Mouse (Mus musculus) c-Kit-positive CD71-positive TER-119-positive erythroid progenitor cells, embryonic 14.5 days (primary cell): ENCODE measurements around the gene Dgkq.
"Not testable (repeated sequence)": the region's sequence is repeated elsewhere in the genome, so short reads cannot be mapped to it uniquely, and the experiment has no call there.

Source experiments
- DNase-seq: peaks from one replicate; pipeline ENCODE4 v3.0.0-alpha.2; 2013; ENCODE audit warnings: low spot score

The Dgkq gene

DNA sequence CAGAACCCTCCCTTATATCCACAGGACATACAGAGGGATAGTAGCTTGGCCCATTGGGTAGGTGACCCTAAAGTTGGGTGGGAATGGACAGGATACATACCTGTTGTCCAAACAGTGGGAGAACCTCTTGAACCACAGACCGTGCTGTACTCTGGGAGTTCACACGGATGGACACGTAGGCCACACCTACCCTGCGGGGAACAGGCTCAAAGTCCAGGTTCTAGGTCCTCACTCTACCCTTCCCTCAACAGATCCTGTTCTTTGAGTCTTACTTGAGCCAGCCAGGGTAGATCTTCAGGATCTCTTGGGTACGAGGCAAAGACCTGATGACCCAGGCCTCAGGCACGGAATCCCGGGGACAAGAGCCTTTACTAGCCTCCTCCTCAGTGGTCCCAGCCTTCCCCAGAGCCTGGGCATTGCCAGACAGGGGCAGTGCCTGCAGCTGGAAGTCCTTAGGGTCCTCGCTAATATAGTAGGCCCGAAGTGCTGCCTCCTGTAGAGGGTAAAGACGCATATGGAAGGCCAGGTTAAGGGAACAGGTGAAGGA, 15.0 kb downstream of the Dgkq start:
- no peak for DNase-seq

DNA sequence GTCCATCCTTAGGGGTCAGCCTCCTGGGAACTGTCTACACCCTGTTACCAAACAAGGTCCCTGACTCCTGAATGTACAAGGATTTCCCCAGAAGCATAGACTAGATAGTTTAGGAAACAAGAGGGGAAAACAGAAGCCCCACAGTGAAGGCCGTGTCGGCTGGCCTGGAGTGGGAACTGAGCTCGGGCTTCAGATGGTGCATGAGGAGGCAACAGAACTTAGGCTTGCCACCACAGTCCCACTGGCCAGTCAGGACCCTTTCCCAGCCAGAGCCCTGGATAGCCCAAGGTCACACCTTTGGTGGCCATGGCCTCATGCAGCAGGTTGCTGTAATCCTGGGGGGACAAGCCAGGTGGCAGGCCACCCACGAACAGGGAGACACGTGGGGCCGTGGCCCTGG, 16.1 kb downstream of the Dgkq start:
- DNase-seq: no peak

DNA sequence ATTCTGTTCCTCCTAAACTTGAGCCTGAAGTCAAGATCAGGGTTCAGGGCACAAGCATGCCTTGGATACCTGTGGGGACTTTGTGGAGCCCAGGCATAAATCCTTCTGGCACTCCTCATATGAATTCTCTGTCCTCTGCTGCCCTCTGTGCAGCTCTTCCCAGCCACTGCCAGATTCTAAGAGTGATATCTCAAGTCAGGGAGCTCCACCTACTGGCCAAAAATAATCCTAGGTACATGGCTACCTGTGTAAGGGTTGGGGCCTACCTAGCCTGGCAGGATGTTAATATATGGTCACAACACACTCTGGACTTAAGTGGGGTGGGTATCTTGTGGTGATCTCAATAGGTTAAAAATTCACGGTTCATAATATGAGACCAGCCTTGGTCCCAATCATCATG, 17.6 kb downstream of the Dgkq start:
- DNase-seq: peak; percentile 73

DNA sequence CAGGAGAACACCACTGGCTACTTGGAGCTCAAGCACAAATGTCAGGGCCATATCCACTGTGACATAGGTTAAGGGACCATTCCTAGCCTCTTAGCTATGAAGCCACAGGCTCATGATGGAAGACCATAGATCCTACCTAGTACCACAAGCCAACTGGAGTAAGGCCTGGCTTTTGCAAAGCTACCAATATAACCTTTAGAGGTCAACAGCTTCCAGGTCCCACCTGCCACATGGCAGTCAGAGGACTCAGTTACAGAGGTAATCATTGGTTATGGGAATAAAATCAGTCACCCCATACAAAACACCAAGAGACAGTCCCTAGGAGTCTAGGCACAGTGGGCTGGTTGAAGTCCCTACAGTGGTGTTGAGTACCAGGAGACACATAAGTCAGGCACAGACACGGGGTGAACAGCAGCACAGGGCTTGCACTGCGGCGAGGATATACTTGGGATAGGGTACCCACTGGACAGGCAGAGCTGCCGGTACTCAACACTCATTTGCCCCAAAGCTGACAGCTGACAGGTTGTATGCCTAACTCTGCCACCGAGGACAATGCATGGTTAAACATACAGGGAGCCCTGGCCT, 18.2 kb downstream of the Dgkq start:
- DNase-seq: no peak

DNA sequence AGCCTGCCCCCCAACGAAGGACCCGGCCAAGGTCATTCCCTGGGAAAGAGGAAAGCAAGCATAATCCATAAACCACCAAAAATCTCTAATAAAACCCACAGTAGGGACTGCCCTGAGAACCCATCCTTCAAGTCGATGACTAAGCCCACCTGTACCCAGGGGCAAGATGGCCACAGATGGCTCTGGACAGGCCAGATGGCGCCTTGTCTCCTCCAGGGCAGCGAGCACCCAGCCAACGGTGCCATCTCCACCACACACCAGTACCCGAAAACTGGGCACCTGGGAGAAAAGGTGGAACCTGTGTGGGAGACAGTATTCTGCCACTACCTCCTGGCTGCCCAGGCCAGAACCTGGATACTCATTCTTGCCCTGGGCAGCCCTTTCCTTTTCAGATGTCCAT, 19.1 kb downstream of the Dgkq start:
- DNase-seq: no peak

DNA sequence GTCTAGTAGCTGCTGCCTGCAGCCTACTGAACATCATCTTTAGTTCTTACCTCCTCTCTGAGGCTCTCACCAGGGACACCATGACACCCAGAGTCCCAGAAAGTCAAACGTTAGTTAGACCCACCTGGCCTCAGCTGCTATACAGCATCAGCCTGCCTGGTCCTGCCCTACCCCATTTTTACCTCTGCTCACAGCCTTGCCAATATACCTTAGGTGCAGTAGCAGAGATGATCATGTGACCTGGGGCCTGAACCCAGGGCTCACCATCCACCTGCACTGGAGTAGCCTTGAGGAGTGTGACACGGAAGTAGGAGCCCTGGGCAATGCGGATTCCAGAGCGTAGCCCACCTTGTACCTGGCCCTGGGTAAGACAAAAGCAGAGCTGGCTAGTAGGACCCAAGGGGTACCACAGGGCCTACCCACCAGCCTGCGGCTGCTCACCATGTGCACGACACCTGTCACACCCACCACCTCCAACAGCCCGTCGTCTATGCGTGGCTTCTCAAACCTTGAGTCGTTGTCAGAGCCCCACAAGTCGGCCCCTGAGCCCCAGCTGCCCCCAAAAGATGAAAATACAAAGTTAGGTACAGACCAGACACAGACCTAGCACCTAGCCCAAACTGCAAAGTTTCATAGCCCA, 20.4 kb downstream of the Dgkq start:
- DNase-seq: no peak

DNA sequence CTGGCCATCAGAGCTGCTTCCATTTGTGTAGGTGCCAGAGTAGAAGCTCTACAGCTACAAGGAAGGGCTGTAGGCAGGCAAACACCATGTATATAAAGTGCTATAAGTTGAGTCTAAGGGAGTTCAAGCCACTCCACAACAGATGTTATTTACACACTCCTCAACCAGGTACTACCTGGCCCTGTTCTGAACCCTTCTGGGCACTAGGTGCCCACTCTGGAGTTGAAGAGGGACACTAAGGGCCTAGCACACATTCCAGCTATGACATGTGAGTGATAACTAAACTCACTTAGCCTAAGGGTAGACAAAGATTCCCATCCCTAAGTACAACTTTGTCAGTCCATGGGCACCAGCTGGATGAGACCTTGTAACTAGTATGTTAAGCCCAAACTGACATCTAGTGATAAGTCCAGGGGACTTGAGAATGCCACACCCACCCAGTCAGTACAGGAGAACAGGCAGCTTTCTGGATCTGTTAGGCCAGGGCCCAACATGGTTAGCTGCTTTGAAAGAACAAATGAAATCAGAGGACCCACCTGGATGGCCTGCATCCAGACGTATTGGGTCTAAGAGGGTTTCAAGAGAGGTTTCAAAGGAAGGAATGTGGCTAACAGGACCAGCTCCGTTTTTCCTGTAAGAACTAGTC, 21.5 kb downstream of the Dgkq start:
- DNase-seq: no peak

DNA sequence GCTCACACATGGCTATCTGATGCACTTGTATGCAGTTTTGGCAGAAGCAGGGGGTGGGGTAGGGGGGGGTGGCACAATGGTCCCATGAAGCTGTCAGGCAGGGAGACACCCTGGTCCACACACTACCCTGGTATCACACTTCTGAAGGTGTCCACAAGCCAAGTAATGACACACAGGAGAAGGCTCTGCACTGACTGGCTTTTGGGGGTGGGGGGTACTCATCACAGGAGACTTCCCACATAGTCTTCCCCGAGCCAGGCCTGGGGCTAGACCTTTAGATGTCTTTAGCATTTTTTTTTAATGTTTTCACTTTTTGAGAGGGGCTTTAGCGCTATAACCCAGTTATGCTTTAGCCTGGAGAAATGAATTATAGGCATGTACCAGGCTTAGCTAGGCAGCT, 22.2 kb downstream of the Dgkq start:
- no peak for DNase-seq

DNA sequence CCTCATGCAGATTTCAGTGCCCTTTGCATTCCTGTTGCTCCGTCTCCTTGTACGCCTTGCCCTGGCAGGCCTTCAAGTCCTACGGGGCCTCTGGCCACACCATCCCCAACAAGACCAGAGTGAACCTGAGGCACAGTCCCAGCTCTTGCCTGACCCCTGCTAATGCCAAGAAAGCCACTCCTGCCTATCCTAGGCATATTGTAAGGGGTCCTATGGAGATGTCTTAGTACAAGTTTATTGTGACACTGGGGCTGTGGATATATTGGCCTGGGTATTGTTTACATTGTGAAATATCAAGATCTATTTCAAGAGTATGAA, 23.2 kb downstream of the Dgkq start:
- DNase-seq: no peak

DNA sequence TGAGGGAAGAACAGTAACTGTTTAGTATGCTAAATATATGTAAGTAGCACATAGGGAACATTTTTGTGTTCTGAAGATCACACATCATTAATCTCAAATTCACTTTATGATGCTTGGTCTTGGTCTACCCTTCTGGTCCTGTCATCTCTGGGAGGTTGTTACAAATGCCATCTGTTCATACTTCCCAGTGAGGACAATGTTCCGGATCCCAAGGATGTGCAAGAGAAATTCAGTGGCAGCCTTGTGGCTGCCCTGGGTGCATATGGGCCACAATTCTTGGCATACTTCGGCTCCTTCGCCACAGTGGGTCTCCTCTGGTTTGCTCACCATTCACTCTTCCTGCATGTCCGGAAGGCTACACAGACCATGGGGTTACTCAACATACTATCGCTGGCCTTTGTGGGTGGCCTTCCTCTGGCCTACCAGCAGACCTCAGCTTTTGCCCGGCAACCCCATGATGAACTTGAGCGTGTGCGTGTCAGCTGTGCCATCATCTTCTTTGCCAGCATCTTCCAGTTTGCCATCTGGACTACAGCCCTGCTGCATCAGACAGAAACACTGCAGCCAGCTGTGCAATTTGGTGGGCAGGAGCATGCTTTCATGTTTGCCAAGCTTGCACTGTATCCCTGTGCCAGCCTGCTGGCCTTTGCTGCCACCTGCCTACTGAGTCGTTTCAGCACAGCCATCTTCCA, 23.7 kb downstream of the Dgkq start:
- no peak for DNase-seq

DNA sequence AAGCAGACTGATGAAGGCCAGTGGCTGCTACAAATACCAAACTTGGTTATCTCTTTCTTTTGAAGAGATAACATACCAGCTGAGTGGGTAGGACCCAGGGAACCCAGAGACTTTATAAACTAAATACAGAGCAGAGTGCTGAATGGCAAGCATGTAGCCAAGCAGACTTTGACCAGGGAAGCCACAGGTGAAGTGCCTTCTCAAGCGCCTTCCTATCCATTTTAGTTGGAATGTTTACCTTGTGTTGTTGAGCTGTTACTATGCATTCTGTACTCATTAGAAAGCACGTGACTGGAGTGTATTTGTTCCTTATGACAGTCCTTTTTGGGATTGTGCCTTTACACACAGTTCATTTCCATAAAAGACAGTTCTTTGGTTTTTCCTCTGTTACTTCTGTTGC, 25.8 kb downstream of the Dgkq start:
- DNase-seq: no peak

DNA sequence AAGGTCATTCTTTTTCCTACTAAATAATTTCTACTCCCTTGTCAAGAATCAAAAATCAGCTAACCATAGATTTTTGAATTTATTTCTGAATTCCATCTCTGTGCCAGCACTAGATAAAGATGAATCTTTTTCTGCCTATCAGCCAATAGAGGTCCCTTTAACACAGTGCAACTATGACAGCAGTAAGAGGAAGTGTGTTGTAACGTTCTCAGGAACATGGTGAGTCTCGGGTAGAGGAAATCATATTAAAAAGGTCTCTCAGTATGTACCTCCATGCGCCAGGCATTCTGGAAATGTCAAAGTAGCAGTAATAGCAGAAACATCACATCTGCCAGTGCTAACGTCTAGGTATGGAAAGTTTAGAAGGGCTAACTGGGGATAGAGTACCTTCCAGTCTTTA, 33.3 kb downstream of the Dgkq start:
- no peak for DNase-seq

DNA sequence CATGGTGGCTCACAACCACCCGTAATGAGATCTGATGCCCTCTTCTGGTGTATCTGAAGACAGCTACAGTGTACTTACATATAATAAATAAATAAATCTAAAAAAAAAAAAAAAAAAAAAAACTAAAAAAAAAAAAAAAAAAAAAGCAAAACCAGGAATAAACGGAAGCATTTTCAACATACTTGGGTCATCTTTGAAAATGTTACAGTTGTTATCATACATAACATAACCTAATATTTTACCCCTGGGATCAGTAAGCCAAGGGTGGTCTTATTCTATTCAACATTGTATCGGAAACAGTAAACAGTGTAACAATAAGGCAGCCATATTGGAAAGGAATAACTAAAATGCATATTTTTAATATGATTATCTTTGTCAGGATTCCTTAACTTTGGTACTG, 35.4 kb downstream of the Dgkq start:
- not testable (repeated sequence) for DNase-seq

DNA sequence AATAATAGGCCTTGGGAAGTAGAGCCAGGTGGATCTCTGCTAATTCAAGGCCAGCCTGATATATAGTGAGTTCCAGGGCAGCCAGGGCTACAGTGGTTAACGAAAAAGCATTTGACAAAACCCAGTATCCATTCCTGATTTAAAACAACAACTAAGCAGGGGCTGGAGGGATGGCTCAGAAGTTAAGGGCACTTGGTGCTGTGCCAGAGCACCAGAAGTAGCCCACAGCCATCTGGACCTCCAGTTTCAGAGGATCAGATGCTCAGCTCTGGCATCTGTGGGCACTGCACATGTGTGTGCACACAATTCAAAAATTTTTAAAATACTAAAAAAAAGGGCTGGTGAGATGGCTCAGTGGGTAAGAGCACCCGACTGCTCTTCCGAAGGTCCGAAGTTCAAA, 35.8 kb downstream of the Dgkq start:
- no peak for DNase-seq

DNA sequence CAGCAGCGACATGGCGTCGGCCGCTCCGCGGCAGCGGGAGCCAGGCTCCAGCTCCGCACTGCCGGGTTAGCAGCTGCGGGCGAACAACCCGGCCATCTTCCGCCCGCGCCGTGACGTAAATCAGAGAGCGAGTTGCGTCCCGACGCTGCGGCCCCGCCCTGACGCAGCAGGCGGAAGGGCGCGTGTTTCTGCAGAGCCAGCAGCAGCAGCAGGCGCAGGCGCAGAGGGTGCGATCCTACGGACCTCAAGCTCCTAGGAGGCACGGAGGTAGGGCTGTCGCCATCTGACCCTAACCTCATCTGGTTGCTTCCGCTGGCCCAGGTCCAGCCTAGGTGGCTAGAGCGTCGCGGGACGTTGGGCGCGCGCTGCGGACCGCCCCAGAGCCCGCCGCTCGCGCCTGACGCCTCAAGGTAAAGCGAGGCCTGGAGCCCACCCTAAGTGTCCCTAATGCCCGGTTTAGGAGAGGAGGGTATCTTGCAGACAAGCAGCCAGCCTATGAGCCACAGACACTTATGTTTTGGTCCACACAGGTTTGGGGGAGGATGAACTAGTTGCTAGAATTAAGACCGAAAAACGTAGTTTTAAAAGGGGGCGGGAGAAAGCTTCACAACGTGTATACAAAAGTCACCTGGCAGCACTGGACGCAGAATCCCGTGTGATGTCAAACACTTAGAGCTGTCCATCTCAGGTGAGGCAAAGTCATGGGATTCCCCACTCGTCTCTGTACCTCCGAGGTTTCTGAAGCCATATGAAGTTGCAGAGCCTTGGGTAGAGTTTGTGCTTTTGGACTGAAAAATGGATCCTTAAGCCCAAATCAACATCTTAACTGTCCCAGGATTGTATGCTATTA, 39.6 kb downstream of the Dgkq start, which contains the start of the genes Gak and Tmem175:
TSS of gene Gak (minus strand) at position 122 of the 850 bp plus-strand sequence.
TSS of gene Tmem175 (plus strand) at position 137 of the 850 bp plus-strand sequence.
- DNase-seq: peak; percentile 89

DNA sequence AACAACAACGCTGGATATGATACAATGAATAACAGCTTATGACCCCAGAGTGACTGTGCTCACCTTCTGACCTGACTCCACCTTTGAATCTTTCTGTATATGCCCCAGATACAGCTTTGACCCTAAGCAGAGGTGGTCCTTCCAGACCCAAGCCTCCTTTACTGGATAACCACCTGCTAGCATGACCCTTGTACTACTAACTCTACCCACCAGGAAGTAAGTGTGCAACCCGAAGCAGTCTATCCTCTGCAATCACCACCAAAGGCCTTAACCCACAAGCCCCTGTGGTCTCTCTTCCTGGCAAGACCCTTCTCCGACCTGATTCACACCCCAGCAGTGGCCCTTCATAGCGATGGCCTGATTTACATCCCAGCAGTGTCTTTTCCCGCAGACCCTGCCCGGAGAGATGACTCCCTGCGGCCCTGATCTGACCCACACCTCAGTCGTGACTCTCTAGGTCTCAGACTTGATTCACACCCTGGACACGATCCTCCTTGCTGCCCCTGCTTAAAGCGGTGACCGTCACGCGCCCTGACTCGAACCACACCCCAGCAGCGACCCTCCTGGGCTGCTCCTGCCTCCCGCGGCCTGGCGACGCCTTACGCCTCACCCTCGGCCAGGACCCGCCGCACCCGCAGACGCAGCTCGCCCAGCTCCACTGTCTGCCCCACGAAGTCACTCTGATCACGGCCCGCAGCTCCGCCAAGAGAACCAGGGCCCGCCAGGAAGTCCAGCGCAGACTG, 40.4 kb downstream of the Dgkq start:
- DNase-seq: peak; percentile 36

DNA sequence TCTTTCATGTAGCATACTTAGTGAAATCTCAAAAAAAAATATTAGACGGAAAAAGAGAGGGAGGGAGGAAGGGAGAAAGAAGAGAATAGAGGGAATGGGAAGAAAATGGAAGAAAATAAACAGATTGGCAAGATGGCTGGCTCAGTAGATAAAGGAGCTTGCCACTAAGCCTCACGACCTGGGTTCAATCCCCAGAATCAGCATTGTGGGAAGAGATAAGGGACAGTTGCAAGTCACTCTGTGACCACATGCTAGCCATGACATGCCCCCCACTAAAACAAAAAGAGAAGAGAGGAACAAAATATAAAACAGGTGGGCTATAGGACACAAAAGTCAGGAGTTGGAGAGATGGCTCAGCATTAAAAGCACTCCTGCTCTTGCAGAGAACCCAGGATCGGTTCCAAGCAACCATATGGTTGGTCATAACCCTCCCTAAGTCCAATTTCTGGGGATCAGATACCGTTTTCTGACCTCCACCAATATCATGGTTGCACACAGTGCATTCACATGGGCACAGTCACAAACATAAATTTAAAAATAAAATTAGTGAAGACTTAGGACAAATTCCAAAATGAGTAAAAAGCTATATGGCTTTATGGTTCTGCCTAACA, 43.3 kb downstream of the Dgkq start:
- DNase-seq: no peak

DNA sequence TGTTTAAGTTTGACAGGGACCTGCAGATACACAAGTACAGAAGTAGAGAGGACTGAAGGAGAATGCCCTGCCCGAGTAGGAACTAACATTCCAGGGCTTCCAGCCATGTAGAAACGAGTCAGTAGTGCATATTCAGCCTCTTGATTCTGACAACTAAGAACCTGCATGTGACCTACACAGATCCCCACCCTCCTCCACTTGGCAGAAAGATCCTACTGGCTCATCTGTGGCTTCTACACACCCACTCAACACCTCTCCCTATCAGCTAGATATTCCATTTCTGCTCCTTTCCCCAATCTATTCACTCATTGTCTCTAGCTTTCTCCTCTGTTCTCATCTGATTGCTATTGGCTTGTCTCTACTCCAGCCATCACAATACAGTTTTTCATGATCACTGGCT, 47.6 kb downstream of the Dgkq start:
- DNase-seq: no peak

DNA sequence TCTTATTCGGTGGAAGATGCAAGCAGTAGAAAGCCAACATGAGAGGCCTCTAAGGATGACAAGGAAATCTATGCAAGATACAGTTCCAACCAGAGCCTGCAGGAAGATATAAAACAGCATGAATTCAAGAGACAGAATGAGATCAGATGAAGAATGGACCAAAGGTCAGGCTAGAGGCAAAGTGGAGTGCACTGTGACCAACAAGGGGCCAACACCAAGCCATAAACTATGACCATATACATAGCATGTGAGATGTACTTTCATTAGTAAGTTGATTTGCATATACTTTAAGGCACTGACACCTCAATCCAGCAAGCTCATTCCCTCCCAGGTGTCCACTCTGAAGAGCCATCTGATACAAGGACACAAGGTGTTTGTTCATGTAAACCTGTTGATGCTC, 59.0 kb downstream of the Dgkq start:
- no peak for DNase-seq

DNA sequence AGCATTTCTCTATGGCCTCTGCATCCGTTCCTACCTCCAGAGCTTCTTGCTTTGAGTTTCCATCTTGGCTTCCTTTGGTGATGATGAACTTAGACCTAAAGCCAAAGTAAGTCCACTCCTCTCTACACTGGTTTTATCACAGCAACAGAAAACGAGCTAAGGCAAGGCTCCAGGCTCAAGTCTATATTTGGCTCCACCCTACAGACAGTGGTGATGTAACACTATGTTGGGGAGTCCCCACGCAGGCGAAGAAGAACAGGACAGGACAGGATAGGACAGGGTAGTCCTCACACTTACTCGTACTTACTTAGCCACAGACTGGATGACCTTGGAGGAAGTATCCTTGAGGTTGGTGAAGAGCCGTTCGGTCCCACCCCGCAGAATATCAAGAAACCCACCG, 66.9 kb downstream of the Dgkq start:
- no peak for DNase-seq

DNA sequence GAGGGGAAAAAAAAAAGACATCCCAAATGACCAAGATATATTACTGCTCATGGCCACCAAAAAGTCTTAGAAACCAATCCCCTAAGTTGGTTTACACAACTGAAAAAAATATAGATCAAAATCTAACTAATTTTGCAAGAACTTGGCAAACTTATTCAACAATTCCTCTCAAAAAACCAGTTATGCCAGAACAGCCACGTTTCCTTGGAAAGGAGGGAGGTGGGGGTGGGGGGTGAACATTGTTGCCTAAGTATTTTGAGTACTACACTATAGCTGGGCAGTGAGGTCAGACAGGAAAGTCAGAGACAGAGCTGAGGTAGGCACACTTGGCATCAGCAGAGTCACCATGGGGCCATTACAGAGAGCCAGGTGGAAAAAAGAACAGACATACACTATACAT, 69.5 kb downstream of the Dgkq start:
- DNase-seq: no peak
